Mouse (Mus musculus) heart, postnatal 0 days (tissue): ENCODE measurements around the gene Gnb4. TPM values are rescaled to one million over a fixed set of nuclear protein-coding genes. Genes with fewer than 3 reads are reported as not detected.

Experiments used
- ATAC-seq: fragments of 200-750 bp; cut with Nextera tagmentation; 2 replicates; pipeline ENCODE4 v1.8.0; 2017; ENCODE audit warnings: low read depth, moderate number of reproducible peaks, moderate library complexity; ENCODE audit not compliant: insufficient read depth
- DNase-seq: peaks from one replicate; pipeline ENCODE4 v3.0.0-alpha.2; 2016; ENCODE audit warnings: low spot score
- H3K27ac ChIP-seq: fragments of 300-500 bp; sonication (generic); 2 replicates; pipeline ENCODE4 v1.5.1; 2014; ENCODE audit warnings: low read depth, mild to moderate bottlenecking
- H3K27me3 ChIP-seq: fragments of 300-500 bp; sonication (generic); 2 replicates; pipeline ENCODE4 v1.6.1; 2014; ENCODE audit warnings: low read length, mixed read lengths; ENCODE audit not compliant: control insufficient read depth, insufficient read depth
- H3K36me3 ChIP-seq: fragments of 300-500 bp; sonication (generic); replicated peaks from 2 replicates; pipeline ENCODE4 v1.6.1; 2014; ENCODE audit warnings: low read length, mixed read lengths; ENCODE audit not compliant: control insufficient read depth, insufficient read depth
- H3K4me1 ChIP-seq: fragments of 300-500 bp; sonication (generic); 2 replicates; pipeline ENCODE4 v1.6.1; 2014; ENCODE audit warnings: antibody characterized with exemption; ENCODE audit not compliant: control insufficient read depth, insufficient read depth
- H3K4me2 ChIP-seq: fragments of 300-500 bp; sonication (generic); 2 replicates; pipeline ENCODE4 v1.6.1; 2014; ENCODE audit warnings: low read depth, mild to moderate bottlenecking, low read length, moderate library complexity
- H3K4me3 ChIP-seq: fragments of 300-500 bp; sonication (generic); 2 replicates; pipeline ENCODE4 v1.5.1; 2014; ENCODE audit warnings: low read depth, low read length
- H3K9ac ChIP-seq: fragments of 300-500 bp; sonication (generic); replicated peaks from 2 replicates; pipeline ENCODE4 v1.6.1; 2014; ENCODE audit warnings: low read depth, low read length, mixed read lengths
- H3K9me3 ChIP-seq: fragments of 300-500 bp; sonication (generic); replicated peaks from 2 replicates; pipeline ENCODE4 v1.6.1; 2016; ENCODE audit warnings: low read length; ENCODE audit not compliant: control insufficient read depth
- CTCF ChIP-seq: IDR thresholded peaks from 2 replicates; pipeline ENCODE4 v1.5.1; 2016; ENCODE audit warnings: antibody characterized with exemption, control low read depth, low read depth
- EP300 ChIP-seq: IDR thresholded peaks from 2 replicates; pipeline ENCODE4 v1.6.1; 2016; ENCODE audit warnings: antibody characterized with exemption, low read depth
- WGBS: fragments of 180-500 bp; shearing (Covaris S2); extraction: QIAGEN DNeasy Blood & Tissue Kit; methylation state at CpG from one replicate; pipeline ENCODE4 v1.1.7; 2014; 5-methylcytosine and 5-hydroxymethylcytosine counted together
- polyA plus RNA-seq: library from polyadenylated mRNA; unstranded; fragments of >200 nt; fragmentation: Nextera tagmentation; extraction: Ambion mirVana; gene quantifications from 2 replicates; pipeline ENCODE4 v1.2.1, GENCODE M21; 2015
- total RNA-seq: library from RNA; depleted of rRNA; stranded (reverse); fragments of >200 nt; gene quantifications from 2 replicates; pipeline ENCODE4 v1.2.3, GENCODE M21; 2014; ENCODE audit warnings: low replicate concordance

Gene Gnb4
- total and polyA plus RNA-seq, 2 experiments from 2014 or later, result 36.8 to 47.9 TPM

DNA sequence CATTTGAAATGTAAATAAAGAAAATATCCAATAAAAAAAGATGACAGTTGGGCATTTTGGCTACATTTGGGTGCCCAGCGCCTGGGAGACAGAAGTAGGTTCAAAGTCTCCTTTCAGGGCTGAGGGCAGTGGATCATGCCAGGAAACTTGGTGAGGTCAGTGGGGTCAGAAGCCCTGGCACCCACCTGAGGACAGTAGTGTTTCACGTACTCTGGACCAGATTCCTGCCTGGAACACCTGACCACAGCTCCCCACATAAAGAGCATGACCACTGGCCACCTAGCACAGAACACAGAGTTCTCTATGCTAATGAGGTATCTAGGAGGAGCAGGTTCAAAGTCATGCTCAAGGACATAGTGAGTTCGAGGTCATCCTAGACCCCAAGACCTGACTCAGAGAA, 41.2 kb downstream of the Gnb4 start:
- Histone ChIP-seq H3K9me3 (no peaks in the 10 kb centered on the region), H3K4me2 (no peak overlapping the region), H3K36me3 (peaks cover 89% of the 10 kb centered on the region), H3K9ac (no peak overlapping the region), H3K4me3 (no peak overlapping the region), H3K27ac (no peak overlapping the region), H3K27me3 (no peaks in the 10 kb centered on the region), H3K4me1 (0 out of 2 replicates have a peak, but pooled peaks cover 4% of the 10 kb centered on the region)
- ATAC-seq, result no peak
- DNase-seq, result no peak
- TF ChIP-seq EP300 (no peak), CTCF (no peak)
- WGBS, result 93% methylated on average over 3 of the region's 3 CpGs

DNA sequence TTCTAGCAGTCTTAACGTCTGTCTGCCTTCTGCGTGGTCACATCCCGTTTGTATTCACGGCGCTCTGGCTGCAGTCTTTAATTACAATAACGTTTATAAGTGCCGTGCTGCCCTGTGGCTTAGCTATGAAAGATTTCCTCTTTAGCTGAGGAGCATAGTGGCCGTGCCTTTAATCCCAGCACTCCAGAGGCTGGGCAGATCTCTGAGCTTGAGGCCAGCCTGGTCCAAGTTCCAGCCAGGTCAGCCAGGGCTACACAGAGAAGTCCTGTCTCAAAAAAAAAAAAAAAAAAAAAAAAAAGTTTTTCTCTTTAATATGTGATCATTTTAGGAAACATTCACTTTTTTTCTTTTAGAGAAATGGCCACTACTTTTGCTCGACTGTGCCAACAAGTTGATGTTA, 42.5 kb downstream of the Gnb4 start:
- peaks cover 94% of the 10 kb centered on the region for H3K36me3 ChIP-seq

DNA sequence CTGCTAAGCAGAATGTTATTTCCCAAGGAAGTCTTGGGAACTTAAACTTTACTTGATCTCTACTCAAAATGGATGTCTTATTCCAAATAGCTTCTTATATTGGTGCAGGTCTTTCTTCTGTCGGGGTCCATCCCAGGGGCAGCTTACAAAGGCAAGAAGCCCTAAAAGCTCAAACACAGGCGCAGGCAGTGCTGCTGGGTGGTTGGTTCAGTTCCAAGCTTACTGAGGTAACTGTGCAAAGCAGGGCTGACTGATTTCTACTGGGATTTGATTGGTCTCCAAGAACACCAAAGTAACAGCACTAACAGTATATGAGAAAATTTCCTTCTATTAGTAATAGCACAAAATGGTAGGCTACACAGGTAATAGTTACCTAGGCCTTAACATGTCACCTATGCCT, 43.3 kb downstream of the Gnb4 start:
- no peaks in the 10 kb centered on the region for H3K9me3 ChIP-seq
- H3K9ac ChIP-seq, result no peak overlapping the region
- ATAC-seq (no peak), DNase-seq (no peak)
- no peaks in the 10 kb centered on the region for H3K4me1 ChIP-seq
- WGBS, result 90% methylated on average over 2 of the region's 2 CpGs
- H3K4me2 ChIP-seq, result no peak overlapping the region
- TF ChIP-seq CTCF (no peak), EP300 (no peak)
- H3K27me3 ChIP-seq, result no peaks in the 10 kb centered on the region
- no peak overlapping the region for H3K27ac ChIP-seq
- H3K36me3 ChIP-seq, result peaks cover 95% of the 10 kb centered on the region
- H3K4me3 ChIP-seq, result no peak overlapping the region

More for the DNA sequence above, 42.5 kb downstream of the Gnb4 start:
- WGBS, result 88% methylated on average over 9 of the region's 9 CpGs
- no peaks in the 10 kb centered on the region for H3K27me3 ChIP-seq
- no peaks in the 10 kb centered on the region for H3K9me3 ChIP-seq
- no peaks in the 10 kb centered on the region for H3K4me1 ChIP-seq
- no peak overlapping the region for H3K4me3 ChIP-seq
- no peak overlapping the region for H3K4me2 ChIP-seq
- no peak overlapping the region for H3K9ac ChIP-seq
- TF ChIP-seq EP300 (no peak), CTCF (no peak)
- ATAC-seq (no peak), DNase-seq (no peak)
- no peak overlapping the region for H3K27ac ChIP-seq

GRCm38 (mm10) chr3:32563401-32563800, 53.0 kb downstream of the Gnb4 start:
- DNase-seq (no peak), ATAC-seq (no peak)
- no peaks in the 10 kb centered on the region for H3K9me3 ChIP-seq
- H3K27me3 ChIP-seq, result no peaks in the 10 kb centered on the region
- 89% methylated on average over 6 of the region's 6 CpGs for WGBS
- H3K9ac ChIP-seq, result no peak overlapping the region
- H3K36me3 ChIP-seq, result peaks cover 84% of the 10 kb centered on the region
- no peaks in the 10 kb centered on the region for H3K4me1 ChIP-seq
- H3K4me3 ChIP-seq, result no peak overlapping the region
- no peak overlapping the region for H3K4me2 ChIP-seq
- TF ChIP-seq CTCF (no peak), EP300 (no peak)
- no peak overlapping the region for H3K27ac ChIP-seq

GRCm38 (mm10) chr3:32553061-32553460, 63.3 kb downstream of the Gnb4 start:
- no peak overlapping the region for H3K4me3 ChIP-seq
- TF ChIP-seq EP300 (no peak), CTCF (peak; percentile 31; the same call in 1 of the 2 replicates)
- 100% methylated on average over 1 of the region's 1 CpGs for WGBS
- H3K9ac ChIP-seq, result no peak overlapping the region
- H3K27me3 ChIP-seq, result no peaks in the 10 kb centered on the region
- no peak overlapping the region for H3K27ac ChIP-seq
- H3K4me1 ChIP-seq, result no peaks in the 10 kb centered on the region
- DNase-seq, result no peak
- H3K9me3 ChIP-seq, result no peaks in the 10 kb centered on the region
- H3K36me3 ChIP-seq, result peaks cover 51% of the 10 kb centered on the region
- H3K4me2 ChIP-seq, result no peak overlapping the region
- no peak for ATAC-seq

DNA sequence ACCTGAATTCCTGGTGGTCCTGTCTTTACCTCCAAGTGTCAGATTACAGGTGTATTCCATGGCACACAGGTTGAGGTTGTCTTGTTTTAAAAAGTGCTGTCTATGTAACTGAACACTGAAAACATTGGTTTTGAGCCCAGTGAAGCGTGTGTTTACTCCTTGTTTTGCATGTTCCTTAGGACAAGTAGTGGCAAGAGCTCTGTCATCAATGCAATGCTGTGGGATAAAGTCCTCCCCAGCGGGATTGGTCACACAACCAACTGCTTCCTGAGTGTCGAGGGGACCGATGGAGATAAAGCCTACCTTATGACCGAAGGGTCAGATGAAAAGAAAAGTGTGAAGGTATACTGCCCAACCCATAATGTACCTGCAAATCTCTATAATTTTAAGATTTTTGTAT, 78.3 kb downstream of the Gnb4 start:
- Histone ChIP-seq H3K36me3 (peaks cover 65% of the 10 kb centered on the region), H3K4me2 (no peak overlapping the region), H3K9ac (no peak overlapping the region), H3K4me3 (no peak overlapping the region), H3K27ac (peak overlapping the region; percentile 2; the same call in 1 of the 2 replicates), H3K9me3 (no peaks in the 10 kb centered on the region), H3K4me1 (peaks cover 10% of the 10 kb centered on the region; the same call in 1 of the 2 replicates), H3K27me3 (no peaks in the 10 kb centered on the region)
- no peak for DNase-seq
- TF ChIP-seq EP300 (no peak), CTCF (no peak)
- no peak for ATAC-seq
- WGBS, result 83% methylated on average over 5 of the region's 5 CpGs
